Mouse (Mus musculus) CH12F3 (cell line): ENCODE results near the gene Kansl2.
"Not testable (repeated sequence)": the region's sequence is repeated elsewhere in the genome, so short reads cannot be mapped to it uniquely, and the experiment has no call there.

Experiments used
- in situ Hi-C: fragments of 300-500 bp; cut with MboI; formaldehyde crosslinking; loops from 2 replicates; pipeline ENCODE4 v1.14.3; 2020; ENCODE audit warnings: low sequenced_read_pairs

The Kansl2 gene

GRCm38 (mm10) chr15:98536828-98537510 is 2.9 kb upstream of the Kansl2 start:
- in situ Hi-C loops = no loop called here

DNA sequence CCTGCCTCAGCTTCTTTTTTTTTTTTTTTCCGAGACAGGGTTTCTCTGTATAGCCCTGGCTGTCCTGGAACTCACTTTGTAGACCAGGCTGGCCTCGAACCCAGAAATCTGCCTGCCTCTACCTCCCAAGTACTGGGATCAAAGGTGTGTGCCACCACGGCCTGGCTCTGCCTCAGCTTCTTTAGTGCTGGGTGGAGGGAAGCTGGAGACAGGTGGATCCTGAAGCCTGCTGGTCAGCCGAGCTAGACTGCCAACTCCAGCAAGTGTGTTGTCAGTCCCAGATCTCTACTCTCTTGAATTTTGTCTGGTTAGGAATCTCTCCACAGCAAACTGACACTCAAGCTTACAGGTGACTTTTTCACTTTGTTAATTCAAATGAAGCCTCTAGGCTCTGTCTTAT is 1.9 kb upstream of the Kansl2 start:
- in situ Hi-C loops = no loop called here

DNA sequence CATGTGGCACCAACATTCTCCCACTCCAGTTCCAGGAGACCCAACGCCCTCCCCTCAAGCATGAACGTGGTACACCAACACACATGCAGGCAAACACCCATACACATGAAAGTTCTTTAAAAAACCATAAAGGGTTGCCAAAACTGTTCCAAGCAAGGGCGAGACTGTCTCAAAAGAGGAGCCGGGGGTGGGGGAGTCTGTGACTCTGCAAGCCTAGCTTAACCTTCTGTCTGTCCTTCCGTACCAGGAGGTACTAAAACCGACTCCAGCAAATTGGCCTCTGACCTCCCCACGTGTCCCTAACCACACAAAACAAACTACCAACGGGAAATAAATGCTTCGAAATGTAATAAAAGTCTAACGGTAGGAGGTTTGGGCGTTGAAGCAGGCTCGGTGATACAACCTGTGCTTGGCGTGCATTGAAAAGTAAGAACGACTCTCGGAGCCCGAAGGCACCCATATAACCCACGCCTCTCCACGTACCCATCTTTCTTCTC is 981 bp downstream of the Kansl2 start:
- in situ Hi-C loops = no loop called here

- in situ Hi-C loops = no loop called here
These were observed 1.8 kb downstream of the Kansl2 start for GRCm38 (mm10) chr15:98532281-98532680.

DNA sequence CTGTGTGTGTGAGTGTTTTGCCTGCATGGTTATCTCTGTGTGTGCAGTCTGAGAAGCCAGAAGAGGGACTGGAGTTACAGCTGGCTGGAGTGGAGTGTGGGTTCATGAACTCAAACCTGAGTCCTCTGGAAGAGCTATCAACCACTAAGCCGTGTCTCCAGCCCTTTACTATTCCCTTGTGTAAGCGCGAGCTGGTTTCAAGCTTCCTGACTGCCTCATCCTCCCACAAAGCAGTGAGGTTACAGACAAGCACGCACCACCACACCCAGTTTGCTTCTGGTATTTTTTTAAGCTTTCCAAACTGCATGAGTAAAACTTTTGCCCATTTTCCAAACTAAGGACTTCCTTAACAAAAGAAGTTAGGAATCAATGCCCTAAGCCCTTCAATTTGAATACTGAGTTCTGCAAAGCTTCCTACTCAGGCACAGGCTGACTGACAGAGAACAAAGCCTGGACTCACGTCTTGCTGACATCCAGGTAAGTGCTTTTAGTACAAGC is 5.9 kb downstream of the Kansl2 start:
- in situ Hi-C loops = no loop called here

- in situ Hi-C loops = no loop called here
These were observed 6.8 kb downstream of the Kansl2 start for GRCm38 (mm10) chr15:98527056-98527771.

- in situ Hi-C loops = no loop called here
These were observed 8.0 kb downstream of the Kansl2 start for GRCm38 (mm10) chr15:98526057-98526456.

DNA sequence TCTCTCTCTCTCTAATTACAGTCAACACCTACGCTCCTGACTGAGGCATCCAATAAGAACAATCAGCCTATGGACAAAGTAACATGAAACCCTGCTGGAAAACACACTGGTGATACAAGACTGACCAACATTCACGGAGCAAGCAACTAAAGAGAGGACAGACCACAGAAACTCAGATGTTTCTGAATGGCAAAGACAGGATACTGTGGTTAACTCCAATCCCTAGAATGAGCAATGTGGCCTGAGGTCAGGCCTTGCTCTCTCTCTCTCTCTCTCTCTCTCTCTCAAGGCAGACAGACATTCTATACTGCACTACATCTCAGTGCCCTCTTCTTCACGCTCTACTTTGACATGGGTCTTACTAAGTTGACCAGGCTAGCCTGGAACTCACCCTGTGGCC is 12.8 kb downstream of the Kansl2 start:
- in situ Hi-C loops = no loop called here

- in situ Hi-C loops = no loop called here
These were observed 16.4 kb downstream of the Kansl2 start for GRCm38 (mm10) chr15:98517380-98518355.

DNA sequence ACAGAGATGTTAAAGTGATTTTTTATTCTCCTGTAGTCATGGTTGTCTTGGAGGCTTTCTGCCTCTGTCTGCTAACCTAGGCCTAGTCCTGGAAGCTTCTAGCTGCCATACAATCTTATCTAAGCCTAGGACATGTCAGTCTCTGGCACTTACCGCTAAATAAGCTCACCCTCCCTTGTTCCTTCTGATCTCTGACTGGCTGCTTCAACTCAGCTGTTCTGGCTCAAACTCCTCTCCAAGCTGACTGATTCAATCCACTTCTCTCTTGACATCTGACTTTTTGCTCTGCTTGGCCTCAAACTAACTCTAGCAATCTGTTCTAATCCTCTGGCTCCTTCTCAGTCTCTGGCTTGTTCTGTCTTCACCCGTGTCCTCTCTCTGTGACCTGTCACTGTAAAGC is 19.2 kb downstream of the Kansl2 start:
- in situ Hi-C loops = not testable (repeated sequence)

DNA sequence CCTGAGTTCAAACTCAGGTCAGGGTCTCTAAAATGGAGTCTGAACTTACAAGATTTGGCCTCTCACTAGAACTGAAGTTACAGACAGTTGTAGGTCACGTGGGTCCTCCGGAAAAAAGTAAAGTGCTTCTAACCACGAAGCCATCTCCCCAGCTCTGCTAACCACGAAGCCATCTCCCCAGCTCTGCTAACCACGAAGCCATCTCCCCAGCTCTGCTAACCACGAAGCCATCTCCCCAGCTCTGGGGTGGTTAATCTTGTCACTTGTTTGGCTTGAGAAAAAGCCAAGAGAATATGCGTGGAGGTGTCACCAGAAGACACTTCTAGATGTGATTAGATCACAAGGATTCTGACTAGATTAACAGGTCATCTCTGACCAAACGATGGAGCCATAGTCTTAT is 19.9 kb downstream of the Kansl2 start:
- in situ Hi-C loops = no loop called here

DNA sequence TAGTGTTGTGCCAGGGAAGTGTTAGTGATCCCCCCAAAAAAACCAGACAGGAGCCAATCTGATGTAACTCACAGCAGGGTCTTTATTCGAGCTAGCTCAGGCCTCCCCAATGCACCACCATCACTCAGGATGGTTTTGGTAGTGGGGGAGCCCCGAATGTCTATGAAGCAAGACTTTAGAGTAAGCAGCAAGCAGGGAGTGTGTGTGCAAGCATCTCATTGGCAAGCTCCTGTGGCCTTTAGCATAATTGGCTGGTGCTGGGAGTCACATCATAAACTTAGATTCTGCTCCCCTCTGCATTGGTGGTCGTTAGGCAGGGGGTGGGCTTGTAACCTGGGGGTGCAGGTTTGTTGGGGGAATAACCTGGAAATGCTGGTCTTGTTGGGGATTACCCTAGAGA is 20.4 kb downstream of the Kansl2 start:
- in situ Hi-C loops = not testable (repeated sequence)

DNA sequence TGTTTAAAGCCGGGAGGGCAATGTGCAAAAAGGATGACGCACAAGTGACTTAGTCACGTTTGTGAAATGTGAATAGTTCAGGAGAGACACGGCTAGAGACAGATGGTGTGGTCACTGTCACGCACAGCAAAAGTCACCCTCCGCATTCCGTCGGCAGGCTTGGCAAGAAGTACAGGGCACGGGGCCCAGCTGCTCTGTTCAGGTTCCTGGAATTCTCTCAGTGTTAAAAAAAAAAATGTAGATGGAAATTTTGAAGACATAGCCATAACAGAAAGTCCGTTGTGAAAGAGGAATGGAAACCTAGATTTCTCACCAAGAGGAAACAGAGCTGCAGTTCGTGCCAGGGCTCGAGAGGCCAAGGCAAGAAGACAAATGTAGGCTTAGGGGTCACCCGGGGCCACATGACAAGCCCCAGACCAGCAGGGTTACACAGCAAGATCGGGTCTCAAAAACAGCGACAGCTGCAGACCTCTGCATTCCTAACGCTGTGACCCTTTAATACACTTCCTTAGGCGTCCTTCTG is 21.2 kb downstream of the Kansl2 start:
- in situ Hi-C loops = no loop called here

DNA sequence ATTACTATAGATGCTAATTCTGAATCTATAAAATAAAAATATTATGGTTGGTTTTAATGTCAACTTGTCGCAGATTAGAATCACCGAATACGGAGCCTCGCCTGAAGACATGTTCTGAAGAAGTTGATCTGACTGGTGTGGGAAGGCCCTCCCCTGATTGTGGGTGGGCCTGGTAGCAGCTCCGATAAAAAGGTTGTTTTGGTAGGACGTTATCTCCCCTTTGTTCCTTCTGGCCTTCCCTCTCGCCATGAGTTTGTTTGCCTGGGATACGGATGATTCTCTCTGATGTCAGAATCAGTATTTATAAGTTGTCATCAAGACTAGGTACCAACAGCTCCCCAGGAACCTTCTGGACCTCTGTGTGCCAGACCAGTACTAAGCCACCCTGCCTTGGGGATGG is 21.8 kb downstream of the Kansl2 start:
- in situ Hi-C loops = no loop called here

DNA sequence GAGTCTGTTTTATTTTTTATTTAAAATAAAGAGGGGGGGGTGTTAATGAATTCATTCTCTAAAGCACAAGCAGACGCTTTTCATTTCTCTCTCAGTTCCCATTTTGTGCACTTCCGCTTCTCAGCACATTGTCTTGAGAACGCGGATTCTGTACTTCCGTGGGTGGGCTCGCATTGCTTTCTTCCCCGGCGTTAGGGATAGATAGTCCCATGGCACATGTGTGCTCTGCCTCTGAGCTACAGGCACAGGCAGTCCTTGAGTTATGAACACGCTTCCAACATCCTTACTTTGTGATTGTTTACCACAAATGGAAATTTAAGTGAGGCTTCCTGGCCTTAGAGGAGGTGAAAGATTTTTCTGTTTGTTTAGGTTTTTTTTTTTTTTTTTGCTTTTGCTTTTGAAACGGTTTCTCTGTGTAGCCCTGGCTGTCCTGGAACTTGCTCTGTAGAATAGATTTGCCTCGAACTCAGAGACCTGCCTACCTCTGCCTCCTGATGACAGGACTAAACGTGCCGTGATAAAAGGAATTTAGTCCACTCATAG is 22.6 kb downstream of the Kansl2 start:
- in situ Hi-C loops = no loop called here

GRCm38 (mm10) chr15:98510438-98511385 is 23.4 kb downstream of the Kansl2 start:
- in situ Hi-C loops = no loop called here

DNA sequence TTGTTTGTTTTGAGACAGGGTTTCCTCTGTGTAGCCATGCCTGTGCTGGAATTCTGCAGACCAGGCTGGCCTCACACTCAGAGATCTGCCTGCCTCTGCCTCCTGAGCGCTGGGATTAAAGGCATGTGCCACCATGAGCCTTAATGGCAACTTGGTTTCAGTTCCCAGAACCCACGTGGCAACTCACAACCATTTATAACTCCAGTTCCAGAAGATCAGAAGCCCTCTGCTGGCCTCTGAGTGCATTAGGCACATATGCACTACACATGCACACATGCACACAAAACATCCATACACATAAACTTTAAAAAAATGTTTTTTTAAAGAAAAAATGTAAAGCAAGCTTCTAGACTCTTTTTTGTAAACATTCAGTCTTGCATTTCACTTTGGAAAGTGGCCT is 24.7 kb downstream of the Kansl2 start:
- in situ Hi-C loops = no loop called here

- in situ Hi-C loops = no loop called here
These were observed 26.7 kb downstream of the Kansl2 start for GRCm38 (mm10) chr15:98507321-98507720.

- in situ Hi-C loops = no loop called here
These were observed 27.7 kb downstream of the Kansl2 start for GRCm38 (mm10) chr15:98506253-98506957.
